Mouse (Mus musculus): ENCODE results near the gene Cdc27. TPM values are rescaled to one million over a fixed set of nuclear protein-coding genes. Genes with fewer than 3 reads are reported as not detected.

The Cdc27 gene
- total RNA-seq, 2 experiments from 2014 or later: 56.6 to 63.2 TPM

DNA sequence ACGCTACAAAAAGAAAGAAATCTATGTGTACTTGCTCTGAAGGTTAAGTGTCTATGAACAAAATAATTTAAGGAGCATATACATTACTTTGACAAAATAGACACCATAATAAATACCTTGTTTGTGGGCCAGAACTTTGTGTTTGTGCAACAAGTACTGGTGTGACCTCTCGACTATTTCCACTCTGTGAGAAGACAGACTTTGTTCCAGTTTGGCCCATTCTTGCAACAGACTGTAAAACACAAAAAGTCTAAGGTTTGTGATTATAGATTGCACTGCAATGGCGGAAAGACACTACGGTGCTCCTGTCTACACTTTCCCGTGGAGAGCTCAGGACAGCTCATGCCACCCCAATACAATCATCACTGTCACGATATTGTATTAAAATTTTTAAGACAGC, 24.5 kb downstream of the Cdc27 start:
- DNase-seq (ENCODE audit: low spot score in 2 of 2): no peak

DNA sequence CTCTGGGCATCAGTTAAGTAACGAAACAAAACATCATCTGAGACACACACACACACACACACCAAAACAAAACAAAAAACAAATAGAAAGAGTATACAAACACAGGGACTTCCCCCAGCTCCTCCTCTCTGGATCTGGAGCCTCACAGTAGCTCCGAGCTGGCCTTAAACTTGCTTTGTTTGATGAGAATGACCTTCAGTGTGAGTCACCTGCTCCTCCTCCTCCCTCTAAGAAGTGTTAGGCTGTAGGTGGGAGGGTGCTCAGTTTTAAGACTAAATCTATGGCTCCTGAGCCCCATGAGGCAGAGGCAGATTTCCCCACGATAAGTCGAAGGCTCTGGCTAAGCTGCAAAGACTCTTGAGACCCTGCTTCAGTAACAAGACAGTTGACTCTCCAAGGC, 38.0 kb downstream of the Cdc27 start:
- no peak for DNase-seq (ENCODE audit: low spot score in 2 of 2)
- intact Hi-C loops (cut with DNase I): no loop called here

More for the DNA sequence above, 24.5 kb downstream of the Cdc27 start:
- intact Hi-C loops (cut with DNase I): no loop called here

- intact Hi-C loops (cut with DNase I): no loop called here
- no peak for DNase-seq (ENCODE audit: low spot score in 2 of 2)
Observed at GRCm38 (mm10) chr11:104510606-104511005, 39.8 kb downstream of the Cdc27 start.

DNA sequence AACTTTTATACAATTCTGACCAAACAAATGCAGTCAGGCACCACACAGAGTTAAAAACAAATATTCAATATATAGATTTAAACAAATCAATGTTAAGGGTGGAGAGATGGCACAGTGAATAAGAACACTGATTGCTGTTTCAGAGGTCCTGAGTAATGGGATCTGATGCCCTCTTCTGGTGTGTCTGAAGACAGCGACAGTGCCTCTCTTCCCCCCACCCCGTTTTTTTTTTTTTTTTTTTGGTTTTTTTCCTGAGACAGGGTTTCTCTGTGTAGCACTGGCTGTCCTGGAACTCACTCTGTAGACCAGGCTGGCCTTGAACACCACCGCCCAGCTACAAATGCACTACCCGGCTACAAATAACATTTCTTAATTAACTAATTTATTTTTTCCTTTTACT, 42.0 kb downstream of the Cdc27 start:
- DNase-seq (ENCODE audit: low spot score in 2 of 2): no peak
- intact Hi-C loops (cut with DNase I): no loop called here

GRCm38 (mm10) chr11:104488292-104488691, 62.1 kb downstream of the Cdc27 start:
- DNase-seq (ENCODE audit: low spot score in 2 of 2): no peak
- intact Hi-C loops (cut with DNase I): no loop called here

DNA sequence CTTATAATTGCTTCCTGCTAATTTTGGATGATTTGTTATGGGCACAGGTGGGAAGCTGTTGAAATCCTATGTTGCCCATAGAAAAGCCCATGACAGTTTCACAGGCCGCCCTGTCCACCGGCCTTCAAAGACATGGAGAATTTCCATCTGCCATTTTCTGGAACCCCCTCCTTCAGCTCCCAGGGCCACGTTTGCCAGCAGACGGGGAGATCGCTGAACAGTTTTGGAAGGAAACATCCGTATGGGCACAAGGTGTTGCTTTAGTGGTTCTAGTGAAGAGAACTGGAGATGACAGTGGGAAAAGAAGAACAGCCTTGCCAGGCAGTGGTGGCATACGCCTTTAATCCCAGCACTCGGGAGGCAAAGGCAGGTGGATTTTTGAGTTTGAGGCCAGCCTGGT, 68.4 kb downstream of the Cdc27 start:
- no peak for DNase-seq (ENCODE audit: low spot score in 2 of 2)
- intact Hi-C loops (cut with DNase I): no loop called here

DNA sequence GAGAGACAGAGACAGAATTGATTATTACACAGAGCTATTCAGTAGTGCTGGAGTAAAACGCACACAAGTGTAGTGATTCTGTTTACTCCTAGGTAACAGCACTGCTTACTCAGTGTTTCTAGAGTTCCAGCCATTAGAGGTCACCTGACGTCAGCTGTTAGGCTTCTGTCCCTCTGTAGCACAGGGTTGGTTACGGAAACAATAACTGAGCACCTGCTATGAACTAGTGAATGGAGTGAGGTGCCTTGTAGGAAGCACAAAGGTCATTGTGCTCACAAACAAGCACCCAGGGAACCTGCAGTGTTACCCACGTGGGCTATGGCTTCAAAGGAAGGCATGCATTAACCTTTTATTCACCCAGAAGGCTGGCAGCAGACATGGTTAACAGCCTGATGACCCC, 70.9 kb downstream of the Cdc27 start:
- DNase-seq (ENCODE audit: low spot score in 2 of 2): no peak
- intact Hi-C loops (cut with DNase I): no loop called here

DNA sequence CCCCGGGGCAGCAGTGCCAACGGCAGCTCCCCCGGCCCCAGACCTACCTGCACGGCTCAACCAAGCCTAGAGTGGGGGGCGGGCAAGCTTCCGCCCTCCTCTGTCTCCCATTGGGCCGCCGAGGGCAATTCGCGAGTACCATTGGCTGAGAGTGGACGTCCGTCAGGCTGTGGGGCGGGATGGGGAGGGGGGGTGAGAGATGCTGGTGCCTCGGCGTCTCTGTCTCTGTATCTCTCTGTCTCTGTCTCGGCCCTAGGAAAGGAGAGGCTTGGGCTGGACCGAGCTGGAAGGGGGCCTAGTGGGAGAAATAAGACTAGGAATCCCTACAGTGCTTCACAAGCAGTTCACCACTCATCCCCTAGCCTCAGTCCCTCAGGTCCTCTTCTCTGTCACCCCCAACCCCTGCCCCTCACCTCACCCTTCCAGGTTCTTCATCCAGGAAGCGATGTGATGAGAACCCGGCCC, 81.0 kb downstream of the Cdc27 start:
- intact Hi-C loops (cut with DNase I): no loop called here
- peak; percentile 89 to 90 for DNase-seq (ENCODE audit: low spot score in 2 of 2)

DNA sequence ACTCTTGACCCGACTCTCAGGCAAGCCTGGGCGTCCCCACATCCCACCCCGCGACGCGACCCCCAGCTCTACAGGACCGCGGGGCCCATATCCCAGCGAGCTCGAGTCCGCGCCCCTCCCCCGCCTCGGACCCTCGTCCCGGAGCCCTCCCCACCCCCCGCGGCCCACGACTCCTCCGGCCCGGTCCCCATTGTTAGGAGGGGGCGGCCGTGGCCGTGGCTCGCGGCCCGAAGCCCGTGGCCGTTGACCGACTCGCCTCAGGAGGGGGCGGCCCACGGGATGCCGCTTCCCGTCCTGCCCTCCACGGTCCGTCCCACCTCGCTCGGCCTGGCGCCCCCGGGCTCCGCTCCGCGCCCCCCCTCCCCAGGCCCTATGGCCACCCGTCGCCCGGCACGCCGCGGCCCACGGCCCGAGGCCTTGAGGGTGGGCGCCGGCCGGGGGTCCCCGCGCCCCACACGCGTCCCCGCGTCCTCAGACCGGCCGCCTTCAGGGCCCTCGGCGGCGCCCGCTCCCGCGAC, 81.6 kb downstream of the Cdc27 start, which contains the start of gene Kansl1:
Kansl1 (minus strand) TSS at position 111 of the 518 bp plus-strand sequence.
- intact Hi-C loops (cut with DNase I): no loop called here

GRCm38 (mm10) chr11:104467698-104468097, 82.7 kb downstream of the Cdc27 start:
- no peak for DNase-seq (ENCODE audit: low spot score in 2 of 2)
- intact Hi-C loops (cut with DNase I): no loop called here

More for the DNA sequence above, 81.6 kb downstream of the Cdc27 start, which contains the start of gene Kansl1:
- DNase-seq (ENCODE audit: low spot score in 2 of 2): no peak

DNA sequence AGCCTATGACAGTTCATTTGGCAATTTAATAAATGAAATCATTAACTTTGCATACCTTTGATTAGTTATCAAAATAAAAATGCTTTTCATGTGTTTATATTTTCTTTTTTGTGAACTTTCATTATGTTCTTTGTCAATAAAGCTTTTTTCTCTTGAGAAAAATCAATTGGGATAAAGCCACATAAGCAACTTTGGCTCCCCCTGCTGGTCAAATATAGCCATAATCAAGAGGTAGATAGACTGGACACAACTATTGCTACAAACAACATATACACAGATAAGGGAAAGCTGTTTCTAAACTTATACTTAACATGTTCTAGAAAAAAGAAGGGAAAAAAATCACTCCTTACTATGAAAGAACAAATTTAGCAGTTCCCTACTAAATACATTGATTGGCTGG, 88.9 kb downstream of the Cdc27 start:
- no peak for DNase-seq (ENCODE audit: low spot score in 2 of 2)
- intact Hi-C loops (cut with DNase I): loop anchor here (5.0 kb wide), 1 partner anchor 144 kb away; no protein-coding TSS in a partner anchor

DNA sequence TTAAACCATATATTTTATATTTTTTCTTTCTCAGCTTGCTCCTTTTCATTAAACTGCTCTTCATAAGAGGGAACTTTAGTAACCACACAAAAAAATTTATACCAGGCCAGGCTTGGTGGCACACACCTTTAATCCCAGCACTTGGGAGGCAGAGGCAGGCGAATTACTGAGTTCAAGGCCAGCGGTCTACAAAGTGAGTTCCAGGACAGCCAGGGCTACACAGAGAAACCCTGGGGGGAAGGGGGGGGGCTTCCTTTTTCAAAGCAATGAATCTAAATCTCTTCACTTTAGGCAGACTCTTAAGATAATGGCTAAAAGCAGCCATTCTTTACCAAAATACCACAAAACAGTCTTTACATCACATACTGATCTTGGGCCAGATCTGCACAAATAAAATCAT, 90.7 kb downstream of the Cdc27 start:
- intact Hi-C loops (cut with DNase I): loop anchor here (5.0 kb wide), 1 partner anchor 142 kb away; no protein-coding TSS in a partner anchor
- DNase-seq (ENCODE audit: low spot score in 2 of 2): no peak

DNA sequence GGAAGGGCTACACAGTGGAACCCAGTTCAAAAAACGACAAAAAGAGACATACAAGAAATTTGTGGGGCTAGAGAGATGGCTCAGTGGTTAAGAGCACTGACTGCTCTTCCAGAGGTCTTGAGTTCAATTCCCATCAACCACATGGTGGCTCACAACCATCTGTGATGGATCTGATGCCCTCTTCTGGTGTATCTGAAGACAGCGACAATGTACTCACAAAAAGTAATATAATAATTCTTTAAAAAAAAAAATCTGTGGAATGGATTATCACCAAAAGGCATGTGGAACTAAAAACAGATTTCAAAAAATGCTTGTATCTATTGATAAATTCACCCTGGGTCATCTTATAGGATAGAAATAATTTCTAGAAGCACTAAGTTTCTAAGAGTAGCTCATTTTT, 91.9 kb downstream of the Cdc27 start:
- DNase-seq (ENCODE audit: low spot score in 2 of 2): no peak
- intact Hi-C loops (cut with DNase I): no loop called here

Other genes with a start within 250 kb of the Cdc27 start
- gene Kansl1, start 81.8 kb downstream of the Cdc27 start, total RNA-seq (2021): 10 to 100 TPM; 69.6 to 87.1 TPM
- 10 to 100 TPM; 22.6 to 43.4 TPM for gene Myl4, start within 50 bp of the Cdc27 start, total RNA-seq (2021)
- gene Itgb3, start 57.4 kb upstream of the Cdc27 start, total RNA-seq (2021): 1 to 10 TPM; 2.9 to 3.1 TPM
- gene Gm11639, start 135.1 kb upstream of the Cdc27 start, total RNA-seq (2021): under 1 TPM; 0.49 to 0.91 TPM